19 mouse cellular contexts compared by ENCODE assay signal in the genomic region with DNA sequence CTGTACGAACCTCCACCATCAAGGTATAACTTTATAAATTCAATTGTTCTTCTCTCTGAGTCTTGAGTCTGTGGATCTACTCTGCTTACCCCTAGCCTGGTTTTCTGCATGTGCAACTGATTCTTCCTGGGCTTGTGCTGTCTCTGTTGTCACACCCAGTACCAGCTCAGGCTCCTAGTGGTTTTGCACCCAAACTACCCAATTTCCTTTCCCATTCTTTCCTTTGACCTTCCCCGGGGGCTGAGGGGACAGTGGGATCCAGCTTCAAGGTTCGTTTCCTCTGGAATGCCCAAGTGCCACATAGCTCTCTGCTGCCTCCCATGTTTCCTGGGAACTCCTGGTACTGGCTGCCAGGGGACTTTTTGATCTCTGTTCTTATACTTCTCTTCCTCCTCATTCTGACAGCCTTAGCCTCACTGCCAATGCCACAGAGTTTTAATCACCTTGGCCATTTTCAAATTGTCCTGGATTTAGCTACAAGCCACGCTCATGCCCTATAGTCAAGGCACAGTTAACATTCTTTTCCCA. TPM values are rescaled to one million over a fixed set of nuclear protein-coding genes. Genes with fewer than 3 reads are reported as not detected.
A peak's percentile ranks its signal among the peaks of the same experiment; 100 is the strongest.
DNase-seq lines count a peak whose midpoint lies in the region; ATAC-seq and TF ChIP-seq lines count a peak whose summit lies in the region.
"Had no signal": no experiment of that assay in that cellular context is flagged by ENCODE, and none has a peak within 500 bp of the region (broad histone marks: within the 10 kb centered on the region; RNA-seq: fewer than 3 reads in every experiment).

No protein-coding gene starts in this region.

- peak; percentile 15; the same call in 1 of the 2 replicates for TF ChIP-seq CTCF in intestine, postnatal 0 days (IDR thresholded peaks at IDR 0.05; ENCODE audit: low read depth)
- TF ChIP-seq CTCF in lung, embryonic 14.5 days (IDR thresholded peaks at IDR 0.05; ENCODE audit: low read depth), result peak; percentile 7; the same call in 1 of the 2 replicates
- TF ChIP-seq CTCF in Patski (IDR thresholded peaks at IDR 0.05), result peak; percentile 48
- peak; percentile 29; the same call in 1 of the 2 replicates for TF ChIP-seq CTCF in stomach, postnatal 0 days (IDR thresholded peaks at IDR 0.05; ENCODE audit: low read depth)

- POLR2A ChIA-PET in Patski (lab: Charles Lee), result no interaction called here

- no peak overlapping the region for H3K4me2 ChIP-seq in intestine, postnatal 0 days (replicated peaks; ENCODE audit: low read depth)
- H3K4me2 ChIP-seq in intestine, embryonic 15.5 days (replicated peaks), result no peak overlapping the region
- H3K4me2 ChIP-seq in lung, embryonic 14.5 days, result no peak overlapping the region
- H3K4me2 ChIP-seq in stomach, postnatal 0 days (replicated peaks; ENCODE audit: low read depth), result no peak overlapping the region
- H3K4me2 ChIP-seq: limb, embryonic 15.5 days had no signal

- no peak overlapping the region for H3K4me3 ChIP-seq in intestine, postnatal 0 days (ENCODE audit: low read depth, low read length)
- H3K4me3 ChIP-seq in intestine, embryonic 15.5 days (replicated peaks), result no peak overlapping the region
- no peak overlapping the region for H3K4me3 ChIP-seq in lung, embryonic 14.5 days (ENCODE audit: low read depth, low read length)
- no peak overlapping the region for H3K4me3 ChIP-seq in stomach, postnatal 0 days (ENCODE audit: low read depth, low read length)
- H3K4me3 ChIP-seq: forebrain, embryonic 10.5 days; limb, embryonic 15.5 days; midbrain, embryonic 10.5 days had no signal

- H3K4me1 ChIP-seq in intestine, postnatal 0 days (replicated peaks; ENCODE audit: control insufficient read depth, insufficient read depth, low read length), result no peaks in the 10 kb centered on the region
- no peaks in the 10 kb centered on the region for H3K4me1 ChIP-seq in intestine, embryonic 15.5 days (replicated peaks)
- no peaks in the 10 kb centered on the region for H3K4me1 ChIP-seq in lung, embryonic 14.5 days (ENCODE audit: insufficient read depth)
- H3K4me1 ChIP-seq in stomach, postnatal 0 days (replicated peaks; ENCODE audit: control insufficient read depth, insufficient read depth), result no peaks in the 10 kb centered on the region
- H3K4me1 ChIP-seq: forebrain, embryonic 10.5 days; limb, embryonic 15.5 days; midbrain, embryonic 10.5 days had no signal

- no peak for ATAC-seq in intestine, postnatal 0 days
- ATAC-seq in intestine, embryonic 15.5 days, result no peak
- no peak for ATAC-seq in lung, embryonic 14.5 days (ENCODE audit: insufficient read depth)
- peak; percentile 23 for ATAC-seq in Patski
- ATAC-seq in stomach, postnatal 0 days (ENCODE audit: low FRiP score, low TSS enrichment), result no peak
- ATAC-seq: forebrain, postnatal 0 days; hindbrain, embryonic 16.5 days had no signal

- H3K9ac ChIP-seq in intestine, postnatal 0 days (ENCODE audit: low read depth, low read length), result no peak overlapping the region
- H3K9ac ChIP-seq in intestine, embryonic 15.5 days, result no peak overlapping the region
- no peak overlapping the region for H3K9ac ChIP-seq in lung, embryonic 14.5 days
- no peak overlapping the region for H3K9ac ChIP-seq in stomach, postnatal 0 days (ENCODE audit: low read length)
- H3K9ac ChIP-seq: forebrain, postnatal 0 days; limb, embryonic 15.5 days; liver, embryonic 14.5 days had no signal

- WGBS in intestine, postnatal 0 days, result 65% methylated on average over 4 of the region's 4 CpGs
- WGBS in intestine, embryonic 15.5 days, result 66% methylated on average over 4 of the region's 4 CpGs
- WGBS in lung, embryonic 14.5 days, result 59% methylated on average over 4 of the region's 4 CpGs
- WGBS in stomach, postnatal 0 days, result 76% methylated on average over 4 of the region's 4 CpGs

- H3K27ac ChIP-seq in intestine, postnatal 0 days (ENCODE audit: low read depth, low read length), result no peak overlapping the region
- no peak overlapping the region for H3K27ac ChIP-seq in intestine, embryonic 15.5 days
- no peak overlapping the region for H3K27ac ChIP-seq in lung, embryonic 14.5 days (ENCODE audit: low read depth)
- H3K27ac ChIP-seq in stomach, postnatal 0 days (replicated peaks), result no peak overlapping the region
- H3K27ac ChIP-seq: forebrain, embryonic 10.5 days; limb, embryonic 15.5 days; liver, embryonic 14.5 days; midbrain, embryonic 10.5 days had no signal

- no peaks in the 10 kb centered on the region for H3K27me3 ChIP-seq in intestine, postnatal 0 days (replicated peaks; ENCODE audit: control insufficient read depth, insufficient read depth, low read length)
- H3K27me3 ChIP-seq in intestine, embryonic 15.5 days (replicated peaks), result no peaks in the 10 kb centered on the region
- H3K27me3 ChIP-seq in lung, embryonic 14.5 days (ENCODE audit: insufficient read depth, low read length), result no peaks in the 10 kb centered on the region
- H3K27me3 ChIP-seq in Patski, result no peaks in the 10 kb centered on the region
- H3K27me3 ChIP-seq in stomach, postnatal 0 days (ENCODE audit: control insufficient read depth, insufficient read depth, low read length), result no peaks in the 10 kb centered on the region

- TF ChIP-seq EP300 in stomach, postnatal 0 days (optimal IDR thresholded peaks at IDR 0.05), result no peak

- in situ Hi-C loops in Patski (cut with MboI; ENCODE audit: low pct_unique_long_range_greater_than_20kb), result no loop called here

- no peaks in the 10 kb centered on the region for H3K36me3 ChIP-seq in intestine, postnatal 0 days (ENCODE audit: control insufficient read depth, insufficient read depth)
- H3K36me3 ChIP-seq in intestine, embryonic 15.5 days, result no peaks in the 10 kb centered on the region
- no peaks in the 10 kb centered on the region for H3K36me3 ChIP-seq in lung, embryonic 14.5 days (ENCODE audit: insufficient read depth)
- H3K36me3 ChIP-seq in stomach, postnatal 0 days (ENCODE audit: control insufficient read depth, insufficient read depth, low read length), result no peaks in the 10 kb centered on the region
- H3K36me3 ChIP-seq: forebrain, embryonic 10.5 days; limb, embryonic 15.5 days; midbrain, embryonic 10.5 days had no signal

- no peaks in the 10 kb centered on the region for H3K9me3 ChIP-seq in intestine, postnatal 0 days (ENCODE audit: control insufficient read depth)
- no peaks in the 10 kb centered on the region for H3K9me3 ChIP-seq in intestine, embryonic 15.5 days
- no peaks in the 10 kb centered on the region for H3K9me3 ChIP-seq in lung, embryonic 14.5 days (ENCODE audit: low read depth, low read length)
- H3K9me3 ChIP-seq in stomach, postnatal 0 days (ENCODE audit: control insufficient read depth, low read length), result no peaks in the 10 kb centered on the region
- H3K9me3 ChIP-seq: forebrain, embryonic 10.5 days; limb, embryonic 15.5 days; midbrain, embryonic 10.5 days had no signal

- CTCF ChIA-PET in Patski (lab: Charles Lee), result interaction anchor here (1.1 to 2.5 kb wide), 4 partner anchors 9 to 233 kb away, joined by 3 to 6 read pairs (median 4); no protein-coding TSS in a partner anchor

- no peak for DNase-seq in lung, embryonic 14.5 days
- no peak for DNase-seq in lung, postnatal 10 days
- DNase-seq in Patski (ENCODE audit: low read depth, low spot score), result no peak
- no peak for DNase-seq in stomach, postnatal 0 days (ENCODE audit: low spot score)
- DNase-seq in urinary bladder, postnatal 25 days (ENCODE audit: low spot score), result no peak
- DNase-seq: cerebellum, adult 11-12 months; cerebellum, postnatal 10 days; forebrain, postnatal 0 days; gastrocnemius, postnatal 36 days; kidney, adult 11 months; layer of hippocampus, adult 9-11 months; left cerebral cortex, postnatal 4 days had no signal

RNA-seq across cellular contexts. Expression of a gene that starts 20.3 kb away (rescaled TPM):
- polyA plus RNA-seq in intestine, postnatal 0 days (2015; fragmentation: Nextera tagmentation; extraction: Ambion mirVana), result 11.4 and 12.8 TPM in 2 replicates
- polyA plus RNA-seq in intestine, embryonic 15.5 days (2015; fragmentation: Nextera tagmentation; extraction: Ambion mirVana), result 37.9 and 39.2 TPM in 2 replicates
- polyA plus RNA-seq in lung, embryonic 14.5 days (2014; fragmentation: Nextera tagmentation; extraction: Ambion mirVana), result 45.0 and 48.2 TPM in 2 replicates
- 22.4 TPM for polyA plus RNA-seq in Patski (2021)
- 14.7 and 16.0 TPM in 2 replicates for polyA plus RNA-seq in stomach, postnatal 0 days (2015; fragmentation: Nextera tagmentation; extraction: Ambion mirVana)

RNA-seq across cellular contexts. Expression of a gene that starts 37.3 kb away (rescaled TPM):
- 1.5 and 2.3 TPM in 2 replicates for polyA plus RNA-seq in intestine, postnatal 0 days (2015; fragmentation: Nextera tagmentation; extraction: Ambion mirVana)
- 1.7 and 2.2 TPM in 2 replicates for polyA plus RNA-seq in intestine, embryonic 15.5 days (2015; fragmentation: Nextera tagmentation; extraction: Ambion mirVana)
- 1.2 and 1.6 TPM in 2 replicates for polyA plus RNA-seq in lung, embryonic 14.5 days (2014; fragmentation: Nextera tagmentation; extraction: Ambion mirVana)
- 4.4 TPM for polyA plus RNA-seq in Patski (2021)
- 2.8 and 2.9 TPM in 2 replicates for polyA plus RNA-seq in stomach, postnatal 0 days (2015; fragmentation: Nextera tagmentation; extraction: Ambion mirVana)
